In the genomic region with DNA sequence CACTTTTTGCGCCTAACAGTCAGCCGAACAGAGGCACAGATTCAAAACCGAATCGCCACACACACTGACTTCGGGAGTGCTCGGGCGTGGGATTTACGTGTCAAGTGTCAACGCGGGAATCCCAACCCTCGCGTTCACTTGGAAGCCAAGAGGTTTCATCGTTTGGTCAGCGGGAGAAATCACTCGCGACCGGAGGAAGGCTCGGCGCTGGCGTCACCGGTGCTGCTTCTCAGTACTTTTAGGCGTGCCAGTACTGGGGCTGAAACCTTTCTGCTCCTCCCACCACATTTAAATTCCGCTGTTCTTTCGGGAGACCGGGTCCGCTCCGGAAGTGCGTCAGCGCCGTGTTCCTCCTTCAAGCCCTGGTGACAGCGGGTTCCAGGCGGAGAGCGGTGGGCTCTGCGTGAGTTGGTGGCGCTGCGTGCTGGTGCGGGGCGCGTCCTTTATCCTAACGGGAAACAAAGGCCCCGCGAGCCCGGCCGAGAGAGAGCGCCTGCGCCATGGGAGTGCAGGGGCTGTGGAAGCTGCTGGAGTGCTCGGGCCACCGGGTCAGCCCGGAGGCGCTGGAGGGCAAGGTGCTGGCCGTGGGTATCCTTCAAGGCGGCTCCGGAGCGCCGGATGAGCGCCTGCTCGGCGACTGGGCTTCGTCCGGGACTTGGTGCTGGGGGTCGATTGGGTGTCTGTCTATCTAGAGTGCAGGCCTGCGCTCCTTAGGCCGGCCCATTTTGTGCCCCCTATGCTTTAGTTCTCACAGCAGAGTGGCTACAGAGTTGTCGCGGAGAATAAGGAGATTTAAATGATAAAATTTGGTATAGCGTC, we compare ENCODE assay signal across 8 mouse cellular contexts. TPM values are rescaled to one million over a fixed set of nuclear protein-coding genes. Genes with fewer than 3 reads are reported as not detected.
DNase-seq lines count a peak whose midpoint lies in the region; ATAC-seq lines count a peak whose summit lies in the region.

A gene (plus strand): TSS at position 182 of the 819 bp plus-strand sequence.

- WGBS in heart, embryonic 14.5 days: under 1% methylated on average over 66 of the region's 66 CpGs
- under 1% methylated on average over 66 of the region's 66 CpGs for WGBS in liver, embryonic 13.5 days (ENCODE audit: insufficient replicate concordance)
- under 1% methylated on average over 66 of the region's 66 CpGs for WGBS in stomach, embryonic 16.5 days

- H3K4me1 ChIP-seq in brown adipose tissue, adult 24 weeks (ENCODE audit: control insufficient read depth, insufficient read depth, insufficient read length, low read length): no peaks in the 10 kb centered on the region
- peaks cover 0 to 6% of the 10 kb centered on the region in 2 experiments; a peak in 2 of 4 replicates for H3K4me1 ChIP-seq in heart, embryonic 14.5 days (ENCODE audit: control insufficient read depth in 2 of 2, insufficient read depth in 2 of 2, low read length in 2 of 2)
- peaks cover 12% of the 10 kb centered on the region for H3K4me1 ChIP-seq in liver, embryonic 13.5 days (replicated peaks)
- peaks cover 6% of the 10 kb centered on the region; the same call in 1 of the 2 replicates for H3K4me1 ChIP-seq in stomach, embryonic 16.5 days (ENCODE audit: control insufficient read depth, insufficient read depth, low read length)

- H3K9ac ChIP-seq in heart, embryonic 14.5 days (ENCODE audit: low read length): peak within 1 kb of the TSS; percentile 94
- H3K9ac ChIP-seq in liver, embryonic 13.5 days: peak within 1 kb of the TSS; percentile 90
- H3K9ac ChIP-seq in stomach, embryonic 16.5 days (ENCODE audit: low read length): peak within 1 kb of the TSS; percentile 76

- DNase-seq in CD4-positive, CD25-positive, alpha-beta regulatory T cell, adult 2 months (ENCODE audit: low read depth, low spot score): peak; percentile 92
- DNase-seq in fat pad, adult 2 months (ENCODE audit: extremely low read depth, low read depth, low spot score): peak; percentile 46
- DNase-seq in kidney, postnatal 14 days: peak; percentile 91
- peak; percentile 79 for DNase-seq in liver, embryonic 13.5 days
- peak; percentile 92 for DNase-seq in neural tube, embryonic 10.5 days (ENCODE audit: extremely low spot score, low spot score)

- peak within 1 kb of the TSS; percentile 75 for H3K27ac ChIP-seq in brown adipose tissue, adult 24 weeks (replicated peaks; ENCODE audit: low read depth, low read length)
- peak within 1 kb of the TSS; percentile 95 for H3K27ac ChIP-seq in heart, embryonic 14.5 days (replicated peaks in 1 of 2; ENCODE audit: control insufficient read depth in 1 of 2, insufficient read depth in 1 of 2, low read depth in 2 of 2, low read length in 2 of 2)
- H3K27ac ChIP-seq in liver, embryonic 13.5 days: peak within 1 kb of the TSS; percentile 89
- H3K27ac ChIP-seq in stomach, embryonic 16.5 days (ENCODE audit: low read length): peak within 1 kb of the TSS; percentile 85

- H3K27me3 ChIP-seq in heart, embryonic 14.5 days (ENCODE audit: control insufficient read depth, insufficient read depth, low read length): no peaks in the 10 kb centered on the region
- no peaks in the 10 kb centered on the region for H3K27me3 ChIP-seq in liver, embryonic 13.5 days
- no peaks in the 10 kb centered on the region for H3K27me3 ChIP-seq in stomach, embryonic 16.5 days (ENCODE audit: control insufficient read depth, insufficient read depth, low read length)

- peaks cover 13% of the 10 kb centered on the region for H3K36me3 ChIP-seq in heart, embryonic 14.5 days (ENCODE audit: control insufficient read depth, insufficient read depth, low read length)
- H3K36me3 ChIP-seq in liver, embryonic 13.5 days: no peaks in the 10 kb centered on the region
- peaks cover 9% of the 10 kb centered on the region; the same call in 1 of the 2 replicates for H3K36me3 ChIP-seq in stomach, embryonic 16.5 days (ENCODE audit: control insufficient read depth, insufficient read depth, low read length)

- ATAC-seq in heart, embryonic 14.5 days (ENCODE audit: insufficient number of reproducible peaks, insufficient read depth, low FRiP score, low read depth): peak; percentile 95
- ATAC-seq in liver, embryonic 13.5 days (ENCODE audit: low read depth): peak; percentile 97
- ATAC-seq in stomach, embryonic 16.5 days (ENCODE audit: insufficient read depth, low FRiP score): peak; percentile 96

- H3K4me2 ChIP-seq in heart, embryonic 14.5 days (ENCODE audit: low read length): peak within 1 kb of the TSS; percentile 73
- H3K4me2 ChIP-seq in liver, embryonic 13.5 days: peak within 1 kb of the TSS; percentile 88
- H3K4me2 ChIP-seq in stomach, embryonic 16.5 days (ENCODE audit: low read depth, low read length): peak within 1 kb of the TSS; percentile 56

- H3K9me3 ChIP-seq in heart, embryonic 14.5 days (ENCODE audit: control insufficient read depth, low read length): no peaks in the 10 kb centered on the region
- H3K9me3 ChIP-seq in liver, embryonic 13.5 days (replicated peaks): no peaks in the 10 kb centered on the region
- H3K9me3 ChIP-seq in stomach, embryonic 16.5 days (replicated peaks; ENCODE audit: control insufficient read depth, low read length): no peaks in the 10 kb centered on the region

- peak within 1 kb of the TSS; percentile 82 for H3K4me3 ChIP-seq in brown adipose tissue, adult 24 weeks (ENCODE audit: insufficient read depth, low read depth, low read length)
- peak within 1 kb of the TSS; percentile 88 to 92 for H3K4me3 ChIP-seq in heart, embryonic 14.5 days (ENCODE audit: control insufficient read depth in 1 of 2, insufficient read depth in 1 of 2, low read depth in 1 of 2, low read length in 2 of 2)
- peak within 1 kb of the TSS; percentile 91 for H3K4me3 ChIP-seq in liver, embryonic 13.5 days (replicated peaks)
- H3K4me3 ChIP-seq in stomach, embryonic 16.5 days (replicated peaks; ENCODE audit: low read length): peak within 1 kb of the TSS; percentile 63

RNA-seq across cellular contexts. Expression of the gene that starts here (rescaled TPM):
- polyA plus RNA-seq in brown adipose tissue, adult 24 weeks (2012; ENCODE audit: insufficient read depth, insufficient read length, missing spikeins): 8.8 and 9.8 TPM in 2 replicates
- polyA plus RNA-seq in heart, embryonic 14.5 days (2014; fragmentation: Nextera tagmentation; extraction: Ambion mirVana): 13.7 and 16.4 TPM in 2 replicates
- 5.9 and 6.9 TPM in 2 replicates for polyA plus RNA-seq in liver, embryonic 13.5 days (2015; fragmentation: Nextera tagmentation; extraction: Ambion mirVana)
- polyA plus RNA-seq in stomach, embryonic 16.5 days (2015; fragmentation: Nextera tagmentation; extraction: Ambion mirVana): 18.9 and 19.2 TPM in 2 replicates

Comparison
In these comparisons a context has a peak if more than half of its experiments do, and no peak if none do; other contexts are left out.
1. Peak in every context shown above with its lines: DNase-seq, ATAC-seq, H3K4me3 ChIP-seq and H3K27ac ChIP-seq.